Mouse (Mus musculus): ENCODE results near the gene Ssu72. TPM values are rescaled to one million over a fixed set of nuclear protein-coding genes. Genes with fewer than 3 reads are reported as not detected.
"Not testable (repeated sequence)": the region's sequence is repeated elsewhere in the genome, so short reads cannot be mapped to it uniquely, and the experiment has no call there.

Gene Ssu72
- polyA plus RNA-seq, 1 experiment from 2014 or later, result 133 TPM

DNA sequence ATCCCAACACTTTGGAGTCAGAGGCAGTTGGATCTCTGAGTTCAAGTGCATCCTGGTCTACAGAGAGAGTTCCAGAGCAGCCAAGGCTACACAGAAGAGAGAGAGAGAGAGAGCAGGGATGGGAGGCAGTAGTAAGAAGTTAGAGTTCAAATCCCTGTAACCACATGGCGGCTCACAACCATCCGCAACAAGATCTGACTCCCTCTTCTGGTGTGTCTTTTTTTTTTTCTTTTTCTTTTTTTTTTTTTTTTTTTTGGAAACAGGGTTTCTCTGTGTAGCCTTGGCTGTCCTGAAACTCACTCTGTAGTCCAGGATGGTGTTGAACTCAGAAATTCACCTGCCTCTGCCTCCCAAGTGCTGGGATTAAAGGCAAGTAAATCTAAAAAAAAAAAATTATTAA is 32.5 kb upstream of the Ssu72 start:
- H3K36me3 ChIP-seq (ENCODE audit: control insufficient read depth, insufficient read depth, low read length), result no peaks in the 10 kb centered on the region
- no peak overlapping the region for H3K4me3 ChIP-seq (ENCODE audit: low read depth, low read length)
- H3K4me2 ChIP-seq (ENCODE audit: low read depth, low read length), result no peak overlapping the region
- DNase-seq (ENCODE audit: low spot score) (no peak), ATAC-seq (ENCODE audit: low read depth) (no peak)
- H3K27ac ChIP-seq (replicated peaks; ENCODE audit: low read depth, low read length), result no peak overlapping the region
- H3K9me3 ChIP-seq (ENCODE audit: control insufficient read depth, low read length), result no peaks in the 10 kb centered on the region
- 61% methylated on average over 2 of the region's 2 CpGs for WGBS
- H3K4me1 ChIP-seq (ENCODE audit: control insufficient read depth, insufficient read depth, low read length), result 0 out of 2 replicates have a peak, but pooled peaks cover 5% of the 10 kb centered on the region
- H3K27me3 ChIP-seq (replicated peaks; ENCODE audit: control insufficient read depth, insufficient read depth, low read length), result no peaks in the 10 kb centered on the region
- no peak overlapping the region for H3K9ac ChIP-seq (ENCODE audit: low read depth, low read length)

GRCm38 (mm10) chr4:155675991-155676390 is 28.6 kb upstream of the Ssu72 start:
- no peak for DNase-seq (ENCODE audit: low spot score)
- no peaks in the 10 kb centered on the region for H3K9me3 ChIP-seq (ENCODE audit: control insufficient read depth, low read length)

DNA sequence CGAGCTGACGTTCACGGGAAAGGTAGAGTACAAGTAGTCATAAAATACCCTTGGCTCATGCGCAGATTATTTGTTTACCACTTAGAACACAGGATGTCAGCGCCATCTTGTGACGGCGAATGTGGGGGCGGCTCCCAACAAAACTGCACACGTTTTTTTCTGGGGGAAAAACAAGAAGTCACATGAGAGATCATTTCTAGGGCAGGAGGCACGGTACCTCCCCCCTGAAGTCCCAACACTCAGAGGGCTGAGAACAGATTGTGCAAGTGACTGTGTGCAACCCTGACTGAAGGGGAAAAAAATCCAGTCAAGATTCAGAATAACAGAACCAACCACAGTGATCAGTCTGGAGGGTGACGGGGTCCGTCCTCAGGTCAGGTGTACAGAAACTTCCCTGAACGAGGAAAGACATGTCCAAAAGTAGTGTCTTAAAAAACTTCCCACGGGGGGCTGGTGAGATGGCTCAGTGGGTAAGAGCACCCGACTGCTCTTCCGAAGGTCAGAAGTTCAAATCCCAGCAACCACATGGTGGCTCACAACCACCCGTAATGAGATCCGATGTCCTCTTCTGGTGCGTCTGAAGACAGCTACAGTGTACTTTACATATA is 20.8 kb upstream of the Ssu72 start:
- DNase-seq (ENCODE audit: low spot score); H3K36me3 ChIP-seq (ENCODE audit: control insufficient read depth, insufficient read depth, low read length); H3K4me3 ChIP-seq (ENCODE audit: low read depth, low read length); H3K4me1 ChIP-seq (ENCODE audit: control insufficient read depth, insufficient read depth, low read length); ATAC-seq (ENCODE audit: low read depth); H3K27me3 ChIP-seq (replicated peaks; ENCODE audit: control insufficient read depth, insufficient read depth, low read length); H3K4me2 ChIP-seq (ENCODE audit: low read depth, low read length); H3K27ac ChIP-seq (replicated peaks; ENCODE audit: low read depth, low read length); H3K9ac ChIP-seq (ENCODE audit: low read depth, low read length); H3K9me3 ChIP-seq (ENCODE audit: control insufficient read depth, low read length): not testable (repeated sequence)
- 89% methylated on average over 15 of the region's 19 CpGs for WGBS

More at GRCm38 (mm10) chr4:155675991-155676390, 28.6 kb upstream of the Ssu72 start:
- no peaks in the 10 kb centered on the region for H3K36me3 ChIP-seq (ENCODE audit: control insufficient read depth, insufficient read depth, low read length)
- no peak overlapping the region for H3K27ac ChIP-seq (replicated peaks; ENCODE audit: low read depth, low read length)
- H3K27me3 ChIP-seq (replicated peaks; ENCODE audit: control insufficient read depth, insufficient read depth, low read length), result no peaks in the 10 kb centered on the region
- no peak overlapping the region for H3K4me2 ChIP-seq (ENCODE audit: low read depth, low read length)
- 79% methylated on average over 2 of the region's 2 CpGs for WGBS
- H3K9ac ChIP-seq (ENCODE audit: low read depth, low read length), result no peak overlapping the region
- ATAC-seq (ENCODE audit: low read depth), result no peak
- no peaks in the 10 kb centered on the region for H3K4me1 ChIP-seq (ENCODE audit: control insufficient read depth, insufficient read depth, low read length)
- H3K4me3 ChIP-seq (ENCODE audit: low read depth, low read length), result no peak overlapping the region

GRCm38 (mm10) chr4:155687764-155688163 is 16.8 kb upstream of the Ssu72 start:
- H3K27me3 ChIP-seq (replicated peaks; ENCODE audit: control insufficient read depth, insufficient read depth, low read length); ATAC-seq (ENCODE audit: low read depth); H3K4me3 ChIP-seq (ENCODE audit: low read depth, low read length); H3K9me3 ChIP-seq (ENCODE audit: control insufficient read depth, low read length); H3K4me2 ChIP-seq (ENCODE audit: low read depth, low read length); DNase-seq (ENCODE audit: low spot score); H3K36me3 ChIP-seq (ENCODE audit: control insufficient read depth, insufficient read depth, low read length); H3K27ac ChIP-seq (replicated peaks; ENCODE audit: low read depth, low read length); H3K9ac ChIP-seq (ENCODE audit: low read depth, low read length); H3K4me1 ChIP-seq (ENCODE audit: control insufficient read depth, insufficient read depth, low read length): not testable (repeated sequence)
- WGBS, result 79% methylated on average over 4 of the region's 4 CpGs

DNA sequence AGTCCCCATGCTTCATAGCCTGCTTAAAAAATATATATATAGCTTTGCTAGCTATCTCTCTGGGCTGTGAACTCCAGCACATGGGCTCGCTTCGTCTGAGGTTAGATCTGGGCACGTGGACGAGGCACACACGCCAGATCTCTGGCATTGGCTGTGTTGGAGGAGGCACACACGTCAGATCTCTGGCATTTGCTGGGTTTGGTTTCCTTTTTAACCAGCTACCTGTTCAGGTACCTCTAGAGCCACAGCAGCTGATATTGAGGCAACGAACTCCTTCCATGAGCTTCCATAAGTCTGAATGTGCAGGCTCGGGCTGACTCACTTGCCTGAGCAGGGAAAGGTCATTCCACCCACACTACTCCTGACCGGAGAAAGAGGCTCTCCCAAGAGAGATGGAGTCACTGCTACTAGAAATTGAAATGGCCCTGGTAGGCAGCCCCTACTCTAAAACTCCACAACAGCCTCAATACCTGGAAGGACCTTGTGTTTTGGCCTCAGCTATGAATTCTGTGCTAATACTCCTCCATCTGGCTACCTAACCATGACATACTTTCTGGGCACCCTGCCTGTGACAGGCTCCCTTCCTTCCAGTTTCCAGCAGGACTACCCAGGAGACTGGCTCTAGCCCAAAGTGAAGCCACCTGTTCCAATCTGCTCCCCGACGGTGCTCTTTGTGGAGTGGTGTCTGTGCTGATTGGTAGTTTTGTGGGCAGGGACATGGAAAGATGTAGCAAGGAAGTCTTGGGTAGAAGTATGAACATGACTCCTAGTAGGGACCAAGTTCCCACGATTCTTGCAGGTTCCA is 13.8 kb upstream of the Ssu72 start:
- Histone ChIP-seq H3K27me3 (replicated peaks; ENCODE audit: control insufficient read depth, insufficient read depth, low read length) (no peaks in the 10 kb centered on the region; the same call in 1 of the 2 replicates), H3K27ac (replicated peaks; ENCODE audit: low read depth, low read length) (no peak overlapping the region), H3K9me3 (ENCODE audit: control insufficient read depth, low read length) (no peaks in the 10 kb centered on the region), H3K4me1 (ENCODE audit: control insufficient read depth, insufficient read depth, low read length) (peaks cover 8% of the 10 kb centered on the region), H3K9ac (ENCODE audit: low read depth, low read length) (no peak overlapping the region), H3K4me2 (ENCODE audit: low read depth, low read length) (no peak overlapping the region), H3K4me3 (ENCODE audit: low read depth, low read length) (no peak overlapping the region), H3K36me3 (ENCODE audit: control insufficient read depth, insufficient read depth, low read length) (no peaks in the 10 kb centered on the region)
- DNase-seq (ENCODE audit: low spot score), result no peak
- ATAC-seq (ENCODE audit: low read depth), result no peak
- 81% methylated on average over 12 of the region's 12 CpGs for WGBS

GRCm38 (mm10) chr4:155692421-155692820 is 12.2 kb upstream of the Ssu72 start:
- WGBS, result 94% methylated on average over 3 of the region's 3 CpGs
- H3K9ac ChIP-seq (ENCODE audit: low read depth, low read length), result no peak overlapping the region
- no peak overlapping the region for H3K4me2 ChIP-seq (ENCODE audit: low read depth, low read length)
- no peaks in the 10 kb centered on the region; the same call in 1 of the 2 replicates for H3K27me3 ChIP-seq (replicated peaks; ENCODE audit: control insufficient read depth, insufficient read depth, low read length)
- no peaks in the 10 kb centered on the region for H3K9me3 ChIP-seq (ENCODE audit: control insufficient read depth, low read length)
- H3K4me1 ChIP-seq (ENCODE audit: control insufficient read depth, insufficient read depth, low read length), result peaks cover 16% of the 10 kb centered on the region
- ATAC-seq (ENCODE audit: low read depth) (no peak), DNase-seq (ENCODE audit: low spot score) (no peak)
- no peak overlapping the region for H3K27ac ChIP-seq (replicated peaks; ENCODE audit: low read depth, low read length)
- H3K36me3 ChIP-seq (ENCODE audit: control insufficient read depth, insufficient read depth, low read length), result no peaks in the 10 kb centered on the region
- no peak overlapping the region for H3K4me3 ChIP-seq (ENCODE audit: low read depth, low read length)

DNA sequence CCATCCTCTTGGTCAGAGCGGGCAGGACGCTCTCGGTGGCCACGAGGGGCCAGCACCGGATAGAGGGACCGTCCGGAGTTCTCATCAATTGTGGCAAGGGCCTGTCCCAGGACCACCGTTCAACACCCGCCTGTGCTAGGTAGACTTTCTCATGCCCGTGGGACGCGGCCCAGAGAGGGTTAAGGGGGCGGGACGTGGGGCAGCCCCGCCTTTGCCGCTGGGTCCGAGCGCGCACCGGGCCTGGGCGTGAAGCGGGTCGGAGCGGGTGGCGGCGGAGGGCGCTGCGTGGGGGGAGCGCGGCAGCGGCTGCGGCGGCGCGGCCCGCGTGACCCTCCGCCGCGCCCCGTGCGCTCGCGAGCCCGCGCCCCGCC is 10.5 kb upstream of the Ssu72 start, which contains the start of gene Fndc10:
Gene Fndc10, plus strand, starts transcription at position 232 of the 371 bp plus-strand sequence.
- peak within 1 kb of the TSS; percentile 78 for H3K9ac ChIP-seq (ENCODE audit: low read depth, low read length)
- H3K36me3 ChIP-seq (ENCODE audit: control insufficient read depth, insufficient read depth, low read length), result no peaks in the 10 kb centered on the region
- peak within 1 kb of the TSS; percentile 75 for H3K4me3 ChIP-seq (ENCODE audit: low read depth, low read length)
- no peaks in the 10 kb centered on the region; the same call in 1 of the 2 replicates for H3K27me3 ChIP-seq (replicated peaks; ENCODE audit: control insufficient read depth, insufficient read depth, low read length)
- no peaks in the 10 kb centered on the region for H3K9me3 ChIP-seq (ENCODE audit: control insufficient read depth, low read length)
- 1% methylated on average over 24 of the region's 47 CpGs for whole genome bisulfite sequencing
- ATAC-seq (ENCODE audit: low read depth) (peak; percentile 90), DNase-seq (ENCODE audit: low spot score) (peak; percentile 75)
- peak within 1 kb of the TSS; percentile 77 for H3K27ac ChIP-seq (replicated peaks; ENCODE audit: low read depth, low read length)
- peak within 1 kb of the TSS; percentile 94 for H3K4me2 ChIP-seq (ENCODE audit: low read depth, low read length)
- H3K4me1 ChIP-seq (ENCODE audit: control insufficient read depth, insufficient read depth, low read length), result peaks cover 16% of the 10 kb centered on the region

DNA sequence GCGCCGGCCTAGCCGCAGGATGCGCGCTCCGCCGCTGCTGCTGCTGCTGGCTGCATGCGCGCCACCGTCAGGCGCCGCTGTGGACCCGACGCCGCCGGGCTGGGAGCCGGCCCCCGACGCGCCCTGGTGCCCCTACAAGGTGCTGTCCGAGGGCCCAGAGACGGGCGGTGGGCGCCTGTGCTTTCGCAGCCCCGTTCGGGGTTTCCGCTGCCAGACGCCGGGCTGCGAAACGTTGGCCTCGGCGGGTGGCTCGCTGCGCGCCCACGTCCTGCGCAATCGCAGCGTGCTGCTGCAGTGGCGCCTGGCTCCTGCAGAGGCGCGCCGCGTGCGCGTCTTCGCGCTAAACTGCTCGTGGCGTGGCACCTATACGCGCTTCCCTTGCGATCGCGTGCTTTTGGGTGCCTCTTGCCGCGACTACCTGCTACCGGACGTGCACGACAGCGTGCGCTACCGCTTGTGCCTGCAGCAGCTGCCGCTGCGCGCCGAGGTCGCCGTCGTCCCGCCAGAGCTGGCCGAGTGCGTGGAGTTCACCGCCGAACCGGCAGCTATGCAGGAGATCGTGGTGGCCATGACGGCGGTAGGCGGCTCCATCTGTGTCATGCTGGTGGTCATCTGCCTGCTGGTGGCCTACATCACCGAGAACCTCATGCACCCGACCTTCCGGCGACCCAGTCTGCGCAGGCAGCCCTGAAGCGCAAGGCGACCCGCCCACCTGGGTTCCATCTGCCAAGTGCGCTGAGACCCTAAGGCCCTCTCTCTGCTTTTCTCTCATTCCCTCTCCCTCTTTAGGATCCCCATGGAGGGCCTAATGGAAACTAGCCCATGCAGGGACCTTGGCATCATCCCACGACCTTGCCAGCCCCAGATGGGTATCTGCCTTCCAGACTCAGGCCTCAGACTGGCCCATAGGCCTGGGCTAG is 9.9 kb upstream of the Ssu72 start:
- H3K27me3 ChIP-seq (replicated peaks; ENCODE audit: control insufficient read depth, insufficient read depth, low read length), result no peaks in the 10 kb centered on the region; the same call in 1 of the 2 replicates
- peak overlapping the region; percentile 78 for H3K9ac ChIP-seq (ENCODE audit: low read depth, low read length)
- peak overlapping the region; percentile 94 for H3K4me2 ChIP-seq (ENCODE audit: low read depth, low read length)
- H3K27ac ChIP-seq (replicated peaks; ENCODE audit: low read depth, low read length), result peak overlapping the region; percentile 77
- H3K4me1 ChIP-seq (ENCODE audit: control insufficient read depth, insufficient read depth, low read length), result peaks cover 16% of the 10 kb centered on the region
- peak overlapping the region; percentile 75 for H3K4me3 ChIP-seq (ENCODE audit: low read depth, low read length)
- no peaks in the 10 kb centered on the region for H3K36me3 ChIP-seq (ENCODE audit: control insufficient read depth, insufficient read depth, low read length)
- peak; percentile 82 for DNase-seq (ENCODE audit: low spot score)
- ATAC-seq (ENCODE audit: low read depth), result peak; percentile 89
- WGBS, result 3% methylated on average over 44 of the region's 92 CpGs
- H3K9me3 ChIP-seq (ENCODE audit: control insufficient read depth, low read length), result no peaks in the 10 kb centered on the region

Data from embryonic facial prominence, embryonic 14.5 days (tissue).